Mouse (Mus musculus) liver, embryonic 16.5 days (tissue): ENCODE results near the gene Anapc15-ps. TPM values are rescaled to one million over a fixed set of nuclear protein-coding genes. Genes with fewer than 3 reads are reported as not detected.

Experiments
- polyA plus RNA-seq: library from polyadenylated mRNA; unstranded; fragments of >200 nt; fragmentation: Nextera tagmentation; extraction: Ambion mirVana; gene quantifications from 2 replicates; pipeline ENCODE4 v1.2.1, GENCODE M21; 2015

The Anapc15-ps gene
- polyA plus RNA-seq, 1 experiment from 2014 or later, result not detected

Other genes with a start within 250 kb of the Anapc15-ps start
- gene Mrpl42, start 171.5 kb downstream of the Anapc15-ps start, polyA plus RNA-seq, result 145 and 152 TPM in 2 replicates
- 103 and 118 TPM in 2 replicates for gene Ube2n, start 158.3 kb downstream of the Anapc15-ps start, polyA plus RNA-seq
- 76.2 and 79.2 TPM in 2 replicates for gene Nudt4, start 109.3 kb downstream of the Anapc15-ps start, polyA plus RNA-seq
- gene Gm33543, start 169.5 kb upstream of the Anapc15-ps start, polyA plus RNA-seq, result 0.28 and 0.35 TPM in 2 replicates